Mouse (Mus musculus): Measurements from ENCODE around the gene Ubash3a. TPM values are rescaled to one million over a fixed set of nuclear protein-coding genes. Genes with fewer than 3 reads are reported as not detected.

Gene Ubash3a
- polyA plus RNA-seq, 1 experiment from 2014 or later = not detected

GRCm38 (mm10) chr17:31209376-31209930 is 1.8 kb downstream of the Ubash3a start:
- H3K4me2 ChIP-seq (replicated peaks; ENCODE audit: low read depth) = no peak overlapping the region
- no peak for ATAC-seq
- H3K27me3 ChIP-seq (replicated peaks; ENCODE audit: control insufficient read depth, insufficient read depth, low read length) = no peaks in the 10 kb centered on the region
- no peaks in the 10 kb centered on the region for H3K36me3 ChIP-seq (ENCODE audit: control insufficient read depth, insufficient read depth)
- H3K4me3 ChIP-seq (ENCODE audit: low read depth, low read length) = no peak overlapping the region
- no peak overlapping the region for H3K9ac ChIP-seq (ENCODE audit: low read depth, low read length)
- no peak overlapping the region for H3K27ac ChIP-seq (ENCODE audit: low read depth, low read length)
- TF ChIP-seq CTCF (IDR thresholded peaks at IDR 0.05; ENCODE audit: low read depth) = no peak
- 94% methylated on average over 11 of the region's 11 CpGs for WGBS
- no peaks in the 10 kb centered on the region for H3K4me1 ChIP-seq (replicated peaks; ENCODE audit: control insufficient read depth, insufficient read depth, low read length)
- H3K9me3 ChIP-seq (ENCODE audit: control insufficient read depth) = no peaks in the 10 kb centered on the region

GRCm38 (mm10) chr17:31210299-31210698 is 2.6 kb downstream of the Ubash3a start:
- no peak overlapping the region for H3K27ac ChIP-seq (ENCODE audit: low read depth, low read length)
- H3K36me3 ChIP-seq (ENCODE audit: control insufficient read depth, insufficient read depth) = no peaks in the 10 kb centered on the region
- ATAC-seq = no peak
- H3K9me3 ChIP-seq (ENCODE audit: control insufficient read depth) = no peaks in the 10 kb centered on the region
- H3K4me3 ChIP-seq (ENCODE audit: low read depth, low read length) = no peak overlapping the region
- 76% methylated on average over 7 of the region's 7 CpGs for WGBS
- H3K27me3 ChIP-seq (replicated peaks; ENCODE audit: control insufficient read depth, insufficient read depth, low read length) = no peaks in the 10 kb centered on the region
- no peak overlapping the region for H3K9ac ChIP-seq (ENCODE audit: low read depth, low read length)
- no peak for TF ChIP-seq CTCF (IDR thresholded peaks at IDR 0.05; ENCODE audit: low read depth)
- no peaks in the 10 kb centered on the region for H3K4me1 ChIP-seq (replicated peaks; ENCODE audit: control insufficient read depth, insufficient read depth, low read length)
- no peak overlapping the region for H3K4me2 ChIP-seq (replicated peaks; ENCODE audit: low read depth)

- 88% methylated on average over 6 of the region's 6 CpGs for WGBS
- Histone ChIP-seq H3K9ac (ENCODE audit: low read depth, low read length) (no peak overlapping the region), H3K36me3 (ENCODE audit: control insufficient read depth, insufficient read depth) (no peaks in the 10 kb centered on the region), H3K27ac (ENCODE audit: low read depth, low read length) (no peak overlapping the region), H3K4me2 (replicated peaks; ENCODE audit: low read depth) (no peak overlapping the region), H3K4me1 (replicated peaks; ENCODE audit: control insufficient read depth, insufficient read depth, low read length) (no peaks in the 10 kb centered on the region), H3K9me3 (ENCODE audit: control insufficient read depth) (no peaks in the 10 kb centered on the region), H3K4me3 (ENCODE audit: low read depth, low read length) (no peak overlapping the region), H3K27me3 (replicated peaks; ENCODE audit: control insufficient read depth, insufficient read depth, low read length) (no peaks in the 10 kb centered on the region)
- TF ChIP-seq CTCF (IDR thresholded peaks at IDR 0.05; ENCODE audit: low read depth) = no peak
- ATAC-seq = no peak
Measured at GRCm38 (mm10) chr17:31211881-31212280, 4.2 kb downstream of the Ubash3a start.

GRCm38 (mm10) chr17:31216068-31216955 is 8.6 kb downstream of the Ubash3a start:
- 39% methylated on average over 5 of the region's 5 CpGs for WGBS
- Histone ChIP-seq H3K9me3 (ENCODE audit: control insufficient read depth) (no peaks in the 10 kb centered on the region), H3K4me2 (replicated peaks; ENCODE audit: low read depth) (no peak overlapping the region), H3K4me3 (ENCODE audit: low read depth, low read length) (no peak overlapping the region), H3K27ac (ENCODE audit: low read depth, low read length) (no peak overlapping the region), H3K27me3 (replicated peaks; ENCODE audit: control insufficient read depth, insufficient read depth, low read length) (no peaks in the 10 kb centered on the region), H3K36me3 (ENCODE audit: control insufficient read depth, insufficient read depth) (no peaks in the 10 kb centered on the region), H3K4me1 (replicated peaks; ENCODE audit: control insufficient read depth, insufficient read depth, low read length) (no peaks in the 10 kb centered on the region), H3K9ac (ENCODE audit: low read depth, low read length) (no peak overlapping the region)
- ATAC-seq = no peak
- TF ChIP-seq CTCF (IDR thresholded peaks at IDR 0.05; ENCODE audit: low read depth) = no peak

- H3K9ac ChIP-seq (ENCODE audit: low read depth, low read length) = no peak overlapping the region
- no peaks in the 10 kb centered on the region for H3K27me3 ChIP-seq (replicated peaks; ENCODE audit: control insufficient read depth, insufficient read depth, low read length)
- WGBS = 49% methylated on average over 4 of the region's 4 CpGs
- ATAC-seq = no peak
- no peaks in the 10 kb centered on the region for H3K4me1 ChIP-seq (replicated peaks; ENCODE audit: control insufficient read depth, insufficient read depth, low read length)
- no peaks in the 10 kb centered on the region for H3K9me3 ChIP-seq (ENCODE audit: control insufficient read depth)
- no peak overlapping the region for H3K4me2 ChIP-seq (replicated peaks; ENCODE audit: low read depth)
- no peaks in the 10 kb centered on the region for H3K36me3 ChIP-seq (ENCODE audit: control insufficient read depth, insufficient read depth)
- H3K27ac ChIP-seq (ENCODE audit: low read depth, low read length) = no peak overlapping the region
- no peak overlapping the region for H3K4me3 ChIP-seq (ENCODE audit: low read depth, low read length)
- no peak for TF ChIP-seq CTCF (IDR thresholded peaks at IDR 0.05; ENCODE audit: low read depth)
Measured at GRCm38 (mm10) chr17:31222810-31223310, 15.2 kb downstream of the Ubash3a start.

- Histone ChIP-seq H3K4me2 (replicated peaks; ENCODE audit: low read depth) (no peak overlapping the region), H3K36me3 (ENCODE audit: control insufficient read depth, insufficient read depth) (no peaks in the 10 kb centered on the region), H3K4me3 (ENCODE audit: low read depth, low read length) (no peak overlapping the region), H3K9ac (ENCODE audit: low read depth, low read length) (no peak overlapping the region), H3K9me3 (ENCODE audit: control insufficient read depth) (no peaks in the 10 kb centered on the region), H3K27ac (ENCODE audit: low read depth, low read length) (no peak overlapping the region), H3K4me1 (replicated peaks; ENCODE audit: control insufficient read depth, insufficient read depth, low read length) (no peaks in the 10 kb centered on the region), H3K27me3 (replicated peaks; ENCODE audit: control insufficient read depth, insufficient read depth, low read length) (no peaks in the 10 kb centered on the region)
- ATAC-seq = no peak
- TF ChIP-seq CTCF (IDR thresholded peaks at IDR 0.05; ENCODE audit: low read depth) = no peak
- WGBS = 54% methylated on average over 7 of the region's 7 CpGs
Measured at GRCm38 (mm10) chr17:31223835-31224234, 16.2 kb downstream of the Ubash3a start.
